Mouse (Mus musculus) limb, embryonic 14.5 days (tissue): ENCODE measurements at regions not wholly inside any gene's neighbourhood (a gene's known extent, or its start where the extent isn't known, plus 50 kb on each side); places are given as distances from the start of the nearest gene placed in this dataset.

Source experiments
- ATAC-seq: fragments of 200-750 bp; cut with Nextera tagmentation; 2 replicates; pipeline ENCODE4 v1.8.0; 2017; ENCODE audit warnings: low read depth, moderate number of reproducible peaks, moderate TSS enrichment; ENCODE audit not compliant: low FRiP score
- DNase-seq: peaks from one replicate; pipeline ENCODE4 v3.0.0-alpha.2; 2015; ENCODE audit warnings: low spot score
- H3K27ac ChIP-seq: fragments of 300-500 bp; sonication (generic); replicated peaks from 2 replicates; pipeline ENCODE4 v1.5.1; 2014; ENCODE audit warnings: low read depth, mild to moderate bottlenecking, low read length, moderate library complexity, mixed read lengths
- H3K27me3 ChIP-seq: fragments of 300-500 bp; sonication (generic); 2 replicates; pipeline ENCODE4 v1.6.1; 2014; ENCODE audit warnings: low read length, mixed read lengths; ENCODE audit not compliant: control insufficient read depth, insufficient read depth
- H3K36me3 ChIP-seq: fragments of 300-500 bp; sonication (generic); 2 replicates; pipeline ENCODE4 v1.6.1; 2014; ENCODE audit warnings: mild to moderate bottlenecking, low read length, moderate library complexity, mixed read lengths; ENCODE audit not compliant: control insufficient read depth, insufficient read depth
- H3K4me1 ChIP-seq: fragments of 300-500 bp; sonication (generic); 2 replicates; pipeline ENCODE4 v1.6.1; 2014; ENCODE audit warnings: antibody characterized with exemption, low read length, mixed read lengths; ENCODE audit not compliant: control insufficient read depth, insufficient read depth
- H3K4me2 ChIP-seq: fragments of 300-500 bp; sonication (generic); replicated peaks from 2 replicates; pipeline ENCODE4 v1.6.1; 2014; ENCODE audit warnings: low read depth, mild to moderate bottlenecking, low read length, moderate library complexity; ENCODE audit not compliant: severe bottlenecking
- H3K4me3 ChIP-seq: fragments of 300-500 bp; sonication (generic); replicated peaks from 2 replicates; pipeline ENCODE4 v1.5.1; 2014; ENCODE audit warnings: low read length
- H3K9ac ChIP-seq: fragments of 300-500 bp; sonication (generic); 2 replicates; pipeline ENCODE4 v1.6.1; 2014; ENCODE audit warnings: mild to moderate bottlenecking, low read depth, low read length, moderate library complexity; ENCODE audit not compliant: severe bottlenecking
- H3K9me3 ChIP-seq: fragments of 300-500 bp; sonication (generic); 2 replicates; pipeline ENCODE4 v1.6.1; 2016; ENCODE audit warnings: low read length; ENCODE audit not compliant: control insufficient read depth
- POLR2A ChIP-seq: fragments of 200-500 bp; IDR thresholded peaks from 2 replicates; pipeline ENCODE4 v1.8.0; 2012; ENCODE audit warnings: inconsistent platforms, mild to moderate bottlenecking, moderate library complexity, borderline replicate concordance; ENCODE audit not compliant: insufficient read depth, insufficient read length; ENCODE audit errors: extremely low read depth
- WGBS: fragments of 180-500 bp; shearing (Covaris S2); extraction: QIAGEN DNeasy Blood & Tissue Kit; methylation state at CpG from one replicate; pipeline ENCODE4 v1.1.7; 2014; 5-methylcytosine and 5-hydroxymethylcytosine counted together

- DNase-seq (no peak), ATAC-seq (no peak)
- H3K36me3 ChIP-seq: no peaks in the 10 kb centered on the region
- no peaks in the 10 kb centered on the region for H3K27me3 ChIP-seq
- H3K4me1 ChIP-seq: peaks cover 3% of the 10 kb centered on the region; the same call in 1 of the 2 replicates
- H3K9me3 ChIP-seq: no peaks in the 10 kb centered on the region
- peak overlapping the region; percentile 3; the same call in 1 of the 2 replicates for H3K4me3 ChIP-seq
- H3K4me2 ChIP-seq: peak overlapping the region; percentile 29
- no peak for TF ChIP-seq POLR2A
- no peak overlapping the region for H3K27ac ChIP-seq
- H3K9ac ChIP-seq: no peak overlapping the region
- WGBS: 15% methylated on average over 14 of the region's 14 CpGs
These were observed 298.8 kb downstream of the Satb1 start for GRCm38 (mm10) chr17:51534270-51534669.

DNA sequence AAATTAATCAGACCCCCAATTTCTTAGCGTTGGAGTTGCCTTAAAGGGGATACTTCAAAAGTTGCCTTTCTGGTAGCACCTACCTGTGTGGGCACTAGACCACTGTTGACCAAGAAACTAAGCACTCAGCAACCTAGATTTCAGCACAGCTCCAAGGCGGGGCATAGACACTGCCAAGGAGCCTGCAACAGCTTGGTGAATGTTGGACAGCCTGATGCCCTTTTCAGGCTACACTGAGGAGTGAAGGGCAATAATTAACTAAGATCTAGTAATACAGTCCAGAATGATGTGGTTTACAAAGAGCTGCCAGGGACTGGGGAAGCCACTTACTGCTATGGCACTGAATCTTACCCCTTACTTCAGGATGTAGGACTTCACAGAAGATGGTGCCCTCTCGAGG lies 304.9 kb downstream of the Satb1 start:
- Histone ChIP-seq H3K4me3 (no peak overlapping the region), H3K4me2 (no peak overlapping the region), H3K36me3 (no peaks in the 10 kb centered on the region), H3K27me3 (no peaks in the 10 kb centered on the region), H3K9ac (no peak overlapping the region), H3K9me3 (no peaks in the 10 kb centered on the region), H3K27ac (no peak overlapping the region), H3K4me1 (no peaks in the 10 kb centered on the region)
- ATAC-seq (no peak), DNase-seq (no peak)
- WGBS: 84% methylated on average over 3 of the region's 3 CpGs
- TF ChIP-seq POLR2A: no peak

GRCm38 (mm10) chr17:51526881-51527280 lies 306.2 kb downstream of the Satb1 start:
- no peak for TF ChIP-seq POLR2A
- no peaks in the 10 kb centered on the region for H3K4me1 ChIP-seq
- WGBS: 80% methylated on average over 7 of the region's 7 CpGs
- no peak overlapping the region for H3K9ac ChIP-seq
- no peak overlapping the region for H3K4me2 ChIP-seq
- no peak overlapping the region for H3K27ac ChIP-seq
- no peaks in the 10 kb centered on the region for H3K36me3 ChIP-seq
- H3K27me3 ChIP-seq: no peaks in the 10 kb centered on the region
- ATAC-seq (no peak), DNase-seq (no peak)
- no peaks in the 10 kb centered on the region for H3K9me3 ChIP-seq
- H3K4me3 ChIP-seq: no peak overlapping the region

DNA sequence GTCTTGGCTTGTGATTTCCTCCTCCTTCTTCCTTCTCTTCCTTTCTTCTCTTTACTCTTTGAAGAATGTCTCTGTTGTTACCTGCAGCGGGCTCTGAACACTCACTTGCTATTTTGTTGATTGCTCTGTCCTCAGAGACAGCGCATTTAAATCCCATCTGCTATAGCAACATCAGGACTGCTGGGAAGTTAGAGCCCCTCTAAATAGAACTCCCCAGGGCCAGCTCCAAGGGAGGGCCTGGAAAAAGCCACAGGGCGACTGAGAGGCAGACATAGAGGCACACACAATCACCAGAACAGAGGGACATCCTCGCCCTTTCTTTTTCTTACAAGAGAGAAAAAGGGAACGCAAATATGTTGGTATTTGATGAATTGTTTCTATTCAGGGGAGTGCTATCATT lies 306.6 kb downstream of the Satb1 start:
- H3K4me2 ChIP-seq: no peak overlapping the region
- no peak overlapping the region for H3K27ac ChIP-seq
- H3K9me3 ChIP-seq: no peaks in the 10 kb centered on the region
- H3K4me1 ChIP-seq: no peaks in the 10 kb centered on the region
- ATAC-seq (no peak), DNase-seq (no peak)
- H3K9ac ChIP-seq: no peak overlapping the region
- WGBS: 35% methylated on average over 5 of the region's 5 CpGs
- no peak overlapping the region for H3K4me3 ChIP-seq
- TF ChIP-seq POLR2A: no peak
- no peaks in the 10 kb centered on the region for H3K36me3 ChIP-seq
- no peaks in the 10 kb centered on the region for H3K27me3 ChIP-seq

DNA sequence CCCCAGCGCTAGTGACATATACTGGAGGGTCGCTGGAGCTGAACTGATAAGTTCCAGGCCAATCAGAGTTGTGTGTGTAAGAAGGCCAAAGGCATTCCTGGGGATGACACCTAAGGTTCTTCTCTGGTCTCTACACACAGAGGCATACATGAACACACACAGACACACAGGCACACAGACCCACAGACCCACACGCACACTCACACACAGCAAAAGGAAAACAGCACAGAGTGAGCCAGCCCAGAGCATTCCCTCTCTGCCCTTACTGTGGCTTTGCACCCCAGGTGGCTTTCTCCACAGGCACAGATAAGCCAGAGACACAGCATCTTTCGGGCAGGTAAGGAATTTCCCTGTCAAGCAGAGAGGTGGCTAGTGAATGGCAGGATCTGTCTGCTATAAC lies 307.1 kb downstream of the Satb1 start:
- ATAC-seq: no peak
- TF ChIP-seq POLR2A: no peak
- H3K27me3 ChIP-seq: no peaks in the 10 kb centered on the region
- no peak overlapping the region for H3K4me3 ChIP-seq
- 53% methylated on average over 4 of the region's 4 CpGs for WGBS
- no peaks in the 10 kb centered on the region for H3K36me3 ChIP-seq
- H3K27ac ChIP-seq: no peak overlapping the region
- H3K4me1 ChIP-seq: no peaks in the 10 kb centered on the region
- no peak overlapping the region for H3K9ac ChIP-seq
- no peak for DNase-seq
- H3K9me3 ChIP-seq: no peaks in the 10 kb centered on the region
- no peak overlapping the region for H3K4me2 ChIP-seq

- Histone ChIP-seq H3K9me3 (no peaks in the 10 kb centered on the region), H3K4me2 (no peak overlapping the region), H3K4me1 (no peaks in the 10 kb centered on the region), H3K36me3 (no peaks in the 10 kb centered on the region), H3K9ac (no peak overlapping the region), H3K27ac (no peak overlapping the region), H3K4me3 (no peak overlapping the region), H3K27me3 (no peaks in the 10 kb centered on the region)
- WGBS: 26% methylated on average over 2 of the region's 2 CpGs
- DNase-seq: no peak
- ATAC-seq: no peak
- TF ChIP-seq POLR2A: no peak
These were observed 307.9 kb downstream of the Satb1 start for GRCm38 (mm10) chr17:51525219-51525618.
